Mouse (Mus musculus) limb, embryonic 14.5 days (tissue): ENCODE results near the gene Gm10799. TPM values are rescaled to one million over a fixed set of nuclear protein-coding genes. Genes with fewer than 3 reads are reported as not detected.
"Not testable (repeated sequence)": the region's sequence is repeated elsewhere in the genome, so short reads cannot be mapped to it uniquely, and the experiment has no call there.

Experiments
- ATAC-seq: fragments of 200-750 bp; cut with Nextera tagmentation; 2 replicates; pipeline ENCODE4 v1.8.0; 2017; ENCODE audit warnings: low read depth, moderate number of reproducible peaks, moderate TSS enrichment; ENCODE audit not compliant: low FRiP score
- DNase-seq: peaks from one replicate; pipeline ENCODE4 v3.0.0-alpha.2; 2015; ENCODE audit warnings: low spot score
- H3K27ac ChIP-seq: fragments of 300-500 bp; sonication (generic); replicated peaks from 2 replicates; pipeline ENCODE4 v1.5.1; 2014; ENCODE audit warnings: low read depth, mild to moderate bottlenecking, low read length, moderate library complexity, mixed read lengths
- H3K27me3 ChIP-seq: fragments of 300-500 bp; sonication (generic); 2 replicates; pipeline ENCODE4 v1.6.1; 2014; ENCODE audit warnings: low read length, mixed read lengths; ENCODE audit not compliant: control insufficient read depth, insufficient read depth
- H3K36me3 ChIP-seq: fragments of 300-500 bp; sonication (generic); 2 replicates; pipeline ENCODE4 v1.6.1; 2014; ENCODE audit warnings: mild to moderate bottlenecking, low read length, moderate library complexity, mixed read lengths; ENCODE audit not compliant: control insufficient read depth, insufficient read depth
- H3K4me1 ChIP-seq: fragments of 300-500 bp; sonication (generic); 2 replicates; pipeline ENCODE4 v1.6.1; 2014; ENCODE audit warnings: antibody characterized with exemption, low read length, mixed read lengths; ENCODE audit not compliant: control insufficient read depth, insufficient read depth
- H3K4me2 ChIP-seq: fragments of 300-500 bp; sonication (generic); replicated peaks from 2 replicates; pipeline ENCODE4 v1.6.1; 2014; ENCODE audit warnings: low read depth, mild to moderate bottlenecking, low read length, moderate library complexity; ENCODE audit not compliant: severe bottlenecking
- H3K4me3 ChIP-seq: fragments of 300-500 bp; sonication (generic); replicated peaks from 2 replicates; pipeline ENCODE4 v1.5.1; 2014; ENCODE audit warnings: low read length
- H3K9ac ChIP-seq: fragments of 300-500 bp; sonication (generic); 2 replicates; pipeline ENCODE4 v1.6.1; 2014; ENCODE audit warnings: mild to moderate bottlenecking, low read depth, low read length, moderate library complexity; ENCODE audit not compliant: severe bottlenecking
- H3K9me3 ChIP-seq: fragments of 300-500 bp; sonication (generic); 2 replicates; pipeline ENCODE4 v1.6.1; 2016; ENCODE audit warnings: low read length; ENCODE audit not compliant: control insufficient read depth
- POLR2A ChIP-seq: fragments of 200-500 bp; IDR thresholded peaks from 2 replicates; pipeline ENCODE4 v1.8.0; 2012; ENCODE audit warnings: inconsistent platforms, mild to moderate bottlenecking, moderate library complexity, borderline replicate concordance; ENCODE audit not compliant: insufficient read depth, insufficient read length; ENCODE audit errors: extremely low read depth
- WGBS: fragments of 180-500 bp; shearing (Covaris S2); extraction: QIAGEN DNeasy Blood & Tissue Kit; methylation state at CpG from one replicate; pipeline ENCODE4 v1.1.7; 2014; 5-methylcytosine and 5-hydroxymethylcytosine counted together
- polyA plus RNA-seq, 2 experiments: library from polyadenylated mRNA; depleted of rRNA in 1 of 2; stranded (reverse) in 1 of 2; unstranded in 1 of 2; fragments of >200 nt; fragmentation: Nextera tagmentation in 1 of 2; extraction: Ambion mirVana in 1 of 2; gene quantifications; 2 replicates each; pipeline versions ENCODE4 v1.2.1 to v1.2.3; 2012 to 2014

The Gm10799 gene
- polyA plus RNA-seq, 2 experiments = not detected

- Histone ChIP-seq H3K4me2 (no peak overlapping the region), H3K27me3 (no peaks in the 10 kb centered on the region), H3K4me3 (no peak overlapping the region), H3K9me3 (no peaks in the 10 kb centered on the region), H3K36me3 (no peaks in the 10 kb centered on the region), H3K9ac (no peak overlapping the region), H3K27ac (no peak overlapping the region), H3K4me1 (no peaks in the 10 kb centered on the region)
- no peak for DNase-seq
- no peak for ATAC-seq
- no peak for TF ChIP-seq POLR2A
- WGBS = 74% methylated on average over 2 of the region's 2 CpGs
Observed at GRCm38 (mm10) chr2:104109528-104109927, 41.2 kb upstream of the Gm10799 start.

GRCm38 (mm10) chr2:104109021-104109420 is 40.7 kb upstream of the Gm10799 start:
- DNase-seq, H3K27ac ChIP-seq, H3K36me3 ChIP-seq, H3K27me3 ChIP-seq, H3K9ac ChIP-seq, H3K4me1 ChIP-seq, H3K9me3 ChIP-seq, H3K4me2 ChIP-seq, ATAC-seq, H3K4me3 ChIP-seq: not testable (repeated sequence)
- 74% methylated on average over 2 of the region's 2 CpGs for WGBS

GRCm38 (mm10) chr2:104104800-104105199 is 36.5 kb upstream of the Gm10799 start:
- no peak for TF ChIP-seq POLR2A
- ATAC-seq = no peak
- Histone ChIP-seq H3K4me3 (no peak overlapping the region), H3K36me3 (no peaks in the 10 kb centered on the region), H3K4me1 (no peaks in the 10 kb centered on the region), H3K27ac (no peak overlapping the region), H3K27me3 (no peaks in the 10 kb centered on the region), H3K9me3 (no peaks in the 10 kb centered on the region), H3K4me2 (no peak overlapping the region), H3K9ac (no peak overlapping the region)
- DNase-seq = no peak
- 79% methylated on average over 6 of the region's 6 CpGs for WGBS

GRCm38 (mm10) chr2:104099946-104100345 is 31.6 kb upstream of the Gm10799 start:
- Histone ChIP-seq H3K9ac (no peak overlapping the region), H3K4me1 (peaks cover 4% of the 10 kb centered on the region; the same call in 1 of the 2 replicates), H3K4me3 (no peak overlapping the region), H3K36me3 (no peaks in the 10 kb centered on the region), H3K27me3 (no peaks in the 10 kb centered on the region), H3K4me2 (no peak overlapping the region), H3K9me3 (no peaks in the 10 kb centered on the region), H3K27ac (no peak overlapping the region)
- 48% methylated on average over 1 of the region's 1 CpGs for WGBS
- ATAC-seq (no peak), DNase-seq (no peak)
- no peak for TF ChIP-seq POLR2A

GRCm38 (mm10) chr2:104099231-104099585 is 30.9 kb upstream of the Gm10799 start:
- WGBS = 92% methylated on average over 2 of the region's 2 CpGs
- H3K27me3 ChIP-seq = no peaks in the 10 kb centered on the region
- TF ChIP-seq POLR2A = no peak
- H3K4me1 ChIP-seq = peaks cover 4% of the 10 kb centered on the region; the same call in 1 of the 2 replicates
- no peak overlapping the region for H3K4me2 ChIP-seq
- ATAC-seq (no peak), DNase-seq (no peak)
- no peak overlapping the region for H3K9ac ChIP-seq
- H3K4me3 ChIP-seq = no peak overlapping the region
- H3K9me3 ChIP-seq = no peaks in the 10 kb centered on the region
- H3K36me3 ChIP-seq = no peaks in the 10 kb centered on the region
- no peak overlapping the region for H3K27ac ChIP-seq
